Mouse (Mus musculus) embryonic facial prominence, embryonic 11.5 days (tissue): Measurements from ENCODE around the gene Vps72. TPM values are rescaled to one million over a fixed set of nuclear protein-coding genes. Genes with fewer than 3 reads are reported as not detected.
"Not testable (repeated sequence)": the region's sequence is repeated elsewhere in the genome, so short reads cannot be mapped to it uniquely, and the experiment has no call there.

Experiments
- ATAC-seq: fragments of 200-750 bp; cut with Nextera tagmentation; replicated peaks from 2 replicates; pipeline ENCODE4 v1.8.0; 2017; ENCODE audit warnings: low read depth; ENCODE audit not compliant: insufficient number of reproducible peaks, low FRiP score, low TSS enrichment
- DNase-seq: peaks from one replicate; pipeline ENCODE4 v3.0.0-alpha.2; 2015; ENCODE audit warnings: low spot score
- H3K27ac ChIP-seq: fragments of 300-500 bp; sonication (generic); replicated peaks from 2 replicates; pipeline ENCODE4 v1.5.1; 2014; ENCODE audit warnings: mild to moderate bottlenecking, low read depth, low read length, control low read depth
- H3K27me3 ChIP-seq: fragments of 300-500 bp; sonication (generic); 2 replicates; pipeline ENCODE4 v1.6.1; 2014; ENCODE audit warnings: mild to moderate bottlenecking, low read length, moderate library complexity, mixed read lengths; ENCODE audit not compliant: control insufficient read depth, insufficient read depth
- H3K36me3 ChIP-seq: fragments of 300-500 bp; sonication (generic); replicated peaks from 2 replicates; pipeline ENCODE4 v1.6.1; 2014; ENCODE audit warnings: low read depth, mild to moderate bottlenecking, low read length, moderate library complexity, mixed read lengths; ENCODE audit not compliant: control insufficient read depth, insufficient read depth
- H3K4me1 ChIP-seq: fragments of 300-500 bp; sonication (generic); 2 replicates; pipeline ENCODE4 v1.6.1; 2014; ENCODE audit warnings: low read length, mixed read lengths; ENCODE audit not compliant: control insufficient read depth, insufficient read depth
- H3K4me2 ChIP-seq: fragments of 300-500 bp; sonication (generic); 2 replicates; pipeline ENCODE4 v1.6.1; 2014; ENCODE audit warnings: low read depth, mild to moderate bottlenecking, control low read depth, low read length, moderate library complexity
- H3K4me3 ChIP-seq: fragments of 300-500 bp; sonication (generic); 2 replicates; pipeline ENCODE4 v1.5.1; 2014; ENCODE audit warnings: low read depth, low read length, control low read depth
- H3K9ac ChIP-seq: fragments of 300-500 bp; sonication (generic); replicated peaks from 2 replicates; pipeline ENCODE4 v1.6.1; 2014; ENCODE audit warnings: mild to moderate bottlenecking, control low read depth, low read length
- H3K9me3 ChIP-seq: fragments of 300-500 bp; sonication (generic); replicated peaks from 2 replicates; pipeline ENCODE4 v1.6.1; 2016; ENCODE audit warnings: mild to moderate bottlenecking, low read length, inconsistent platforms, mixed read lengths; ENCODE audit not compliant: control insufficient read depth
- WGBS: fragments of 180-500 bp; shearing (Covaris S2); extraction: QIAGEN DNeasy Blood & Tissue Kit; methylation state at CpG from one replicate; pipeline ENCODE4 v1.1.7; 2014; 5-methylcytosine and 5-hydroxymethylcytosine counted together
- polyA plus RNA-seq: library from polyadenylated mRNA; unstranded; fragments of >200 nt; fragmentation: Nextera tagmentation; extraction: Ambion mirVana; gene quantifications from 2 replicates; pipeline ENCODE4 v1.2.1, GENCODE M21; 2014

The Vps72 gene
- polyA plus RNA-seq, 1 experiment from 2014 or later: 229 TPM

GRCm38 (mm10) chr3:95105121-95105520 is 5.7 kb upstream of the Vps72 start:
- no peaks in the 10 kb centered on the region for H3K4me1 ChIP-seq
- no peak for ATAC-seq
- H3K27me3 ChIP-seq: no peaks in the 10 kb centered on the region
- H3K36me3 ChIP-seq: no peaks in the 10 kb centered on the region
- no peak for DNase-seq
- peak overlapping the region; percentile 50 for H3K4me2 ChIP-seq
- no peak overlapping the region for H3K27ac ChIP-seq
- peak overlapping the region; percentile 88 for H3K4me3 ChIP-seq
- no peak overlapping the region for H3K9ac ChIP-seq
- 78% methylated on average over 4 of the region's 4 CpGs for WGBS
- H3K9me3 ChIP-seq: no peaks in the 10 kb centered on the region

GRCm38 (mm10) chr3:95105586-95106337 is 5.1 kb upstream of the Vps72 start:
- Histone ChIP-seq H3K36me3 (no peaks in the 10 kb centered on the region), H3K9ac (peak overlapping the region; percentile 87), H3K4me1 (no peaks in the 10 kb centered on the region), H3K4me3 (peak overlapping the region; percentile 88), H3K9me3 (no peaks in the 10 kb centered on the region), H3K27ac (peak overlapping the region; percentile 42), H3K4me2 (peak overlapping the region; percentile 50), H3K27me3 (no peaks in the 10 kb centered on the region)
- 0% methylated on average over 16 of the region's 16 CpGs for WGBS
- DNase-seq (no peak), ATAC-seq (peak; percentile 25; the same call in 1 of the 2 replicates)

- H3K27me3 ChIP-seq: no peaks in the 10 kb centered on the region
- H3K4me1 ChIP-seq: no peaks in the 10 kb centered on the region
- H3K4me2 ChIP-seq: peak within 1 kb of the TSS; percentile 50
- peak within 1 kb of the TSS; percentile 88 for H3K4me3 ChIP-seq
- ATAC-seq (peak; percentile 84), DNase-seq (peak; percentile 99)
- WGBS: under 1% methylated on average over 51 of the region's 51 CpGs
- peak within 1 kb of the TSS; percentile 87 for H3K9ac ChIP-seq
- H3K27ac ChIP-seq: peak within 1 kb of the TSS; percentile 42
- H3K9me3 ChIP-seq: no peaks in the 10 kb centered on the region
- H3K36me3 ChIP-seq: no peaks in the 10 kb centered on the region
Measured at GRCm38 (mm10) chr3:95106338-95107117, 4.3 kb upstream of the Vps72 start, which contains the start of gene Pip5k1a. Gene Pip5k1a, minus strand, starts transcription at chr3:95106930.

- not testable (repeated sequence) for H3K4me1 ChIP-seq, H3K27me3 ChIP-seq, H3K4me2 ChIP-seq, H3K27ac ChIP-seq, H3K9me3 ChIP-seq, H3K36me3 ChIP-seq, ATAC-seq, DNase-seq, H3K9ac ChIP-seq
- H3K4me3 ChIP-seq: peak overlapping the region; percentile 88
Measured at GRCm38 (mm10) chr3:95107308-95107707, 3.5 kb upstream of the Vps72 start.

- ATAC-seq (no peak), DNase-seq (no peak)
- Histone ChIP-seq H3K4me3 (no peak overlapping the region), H3K36me3 (no peaks in the 10 kb centered on the region), H3K27ac (no peak overlapping the region), H3K4me2 (no peak overlapping the region), H3K9ac (no peak overlapping the region), H3K27me3 (no peaks in the 10 kb centered on the region), H3K4me1 (no peaks in the 10 kb centered on the region), H3K9me3 (no peaks in the 10 kb centered on the region)
- WGBS: 65% methylated on average over 2 of the region's 2 CpGs
Measured at GRCm38 (mm10) chr3:95107898-95108297, 2.9 kb upstream of the Vps72 start.

GRCm38 (mm10) chr3:95112760-95113159 is 1.9 kb downstream of the Vps72 start:
- no peak overlapping the region for H3K27ac ChIP-seq
- ATAC-seq (no peak), DNase-seq (no peak)
- no peak overlapping the region for H3K4me3 ChIP-seq
- H3K9ac ChIP-seq: no peak overlapping the region
- H3K4me2 ChIP-seq: no peak overlapping the region
- no peaks in the 10 kb centered on the region for H3K4me1 ChIP-seq
- no peaks in the 10 kb centered on the region; the same call in 1 of the 2 replicates for H3K36me3 ChIP-seq
- no peaks in the 10 kb centered on the region for H3K27me3 ChIP-seq
- no peaks in the 10 kb centered on the region for H3K9me3 ChIP-seq
- WGBS: 84% methylated on average over 1 of the region's 1 CpGs

GRCm38 (mm10) chr3:95117751-95118150 is 6.9 kb downstream of the Vps72 start:
- no peak overlapping the region for H3K4me2 ChIP-seq
- peaks cover 7% of the 10 kb centered on the region for H3K36me3 ChIP-seq
- no peak for DNase-seq
- no peaks in the 10 kb centered on the region for H3K27me3 ChIP-seq
- no peaks in the 10 kb centered on the region for H3K9me3 ChIP-seq
- no peaks in the 10 kb centered on the region for H3K4me1 ChIP-seq
- ATAC-seq: no peak
- H3K27ac ChIP-seq: no peak overlapping the region
- H3K9ac ChIP-seq: no peak overlapping the region
- H3K4me3 ChIP-seq: no peak overlapping the region
- WGBS: 87% methylated on average over 2 of the region's 2 CpGs

- H3K27me3 ChIP-seq: no peaks in the 10 kb centered on the region
- no peak overlapping the region for H3K4me3 ChIP-seq
- no peak overlapping the region for H3K27ac ChIP-seq
- no peak overlapping the region for H3K4me2 ChIP-seq
- H3K9me3 ChIP-seq: no peaks in the 10 kb centered on the region
- 73% methylated on average over 6 of the region's 6 CpGs for WGBS
- H3K4me1 ChIP-seq: no peaks in the 10 kb centered on the region
- ATAC-seq (no peak), DNase-seq (no peak)
- peaks cover 7% of the 10 kb centered on the region for H3K36me3 ChIP-seq
- H3K9ac ChIP-seq: no peak overlapping the region
Measured at GRCm38 (mm10) chr3:95121580-95121979, 10.8 kb downstream of the Vps72 start.
